Mouse (Mus musculus): ENCODE measurements around the gene Osbpl9.
A peak's percentile ranks its signal among the peaks of the same experiment; 100 is the strongest.

Gene Osbpl9

GRCm38 (mm10) chr4:109131256-109131872, 70.7 kb downstream of the Osbpl9 start:
- no peak for DNase-seq

DNA sequence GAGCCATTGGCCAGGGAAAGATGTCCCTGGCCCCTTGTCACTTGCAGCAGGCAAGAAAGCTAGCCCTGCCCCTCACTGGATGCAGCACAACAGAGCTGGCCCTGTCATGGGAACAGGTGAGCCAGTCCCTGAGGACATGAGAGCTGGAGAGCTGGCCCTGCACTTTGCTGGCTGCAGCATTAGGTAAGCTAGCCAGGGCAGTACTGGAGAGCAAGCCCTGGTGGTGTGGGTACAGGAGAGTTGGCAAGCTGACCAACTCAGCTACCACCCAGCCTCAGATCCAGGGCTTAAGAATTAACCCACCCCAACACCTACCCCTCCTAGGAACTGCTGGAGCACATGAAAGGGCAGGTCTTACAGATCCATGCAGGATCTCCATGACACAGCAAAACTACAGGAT, 73.1 kb downstream of the Osbpl9 start:
- no peak for DNase-seq

DNA sequence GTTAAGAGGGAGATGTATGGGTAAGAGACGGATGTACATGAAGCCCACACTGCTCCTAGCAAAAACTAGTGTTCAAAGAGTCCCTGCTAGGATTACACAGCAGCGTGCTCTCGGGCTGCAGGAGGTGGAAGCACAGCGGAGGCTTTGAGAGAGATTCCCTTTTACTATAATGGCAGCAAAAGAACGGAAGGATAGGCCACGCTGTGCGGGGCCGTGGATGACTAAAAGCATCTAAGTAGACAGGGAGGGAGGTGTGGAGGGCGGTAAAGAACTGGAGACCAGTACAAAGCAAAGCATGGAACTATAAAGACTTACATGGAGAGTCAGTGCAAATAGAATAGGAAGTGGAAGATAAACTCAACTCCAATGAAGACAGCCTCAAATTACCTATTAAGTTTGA, 74.1 kb downstream of the Osbpl9 start:
- DNase-seq = no peak

DNA sequence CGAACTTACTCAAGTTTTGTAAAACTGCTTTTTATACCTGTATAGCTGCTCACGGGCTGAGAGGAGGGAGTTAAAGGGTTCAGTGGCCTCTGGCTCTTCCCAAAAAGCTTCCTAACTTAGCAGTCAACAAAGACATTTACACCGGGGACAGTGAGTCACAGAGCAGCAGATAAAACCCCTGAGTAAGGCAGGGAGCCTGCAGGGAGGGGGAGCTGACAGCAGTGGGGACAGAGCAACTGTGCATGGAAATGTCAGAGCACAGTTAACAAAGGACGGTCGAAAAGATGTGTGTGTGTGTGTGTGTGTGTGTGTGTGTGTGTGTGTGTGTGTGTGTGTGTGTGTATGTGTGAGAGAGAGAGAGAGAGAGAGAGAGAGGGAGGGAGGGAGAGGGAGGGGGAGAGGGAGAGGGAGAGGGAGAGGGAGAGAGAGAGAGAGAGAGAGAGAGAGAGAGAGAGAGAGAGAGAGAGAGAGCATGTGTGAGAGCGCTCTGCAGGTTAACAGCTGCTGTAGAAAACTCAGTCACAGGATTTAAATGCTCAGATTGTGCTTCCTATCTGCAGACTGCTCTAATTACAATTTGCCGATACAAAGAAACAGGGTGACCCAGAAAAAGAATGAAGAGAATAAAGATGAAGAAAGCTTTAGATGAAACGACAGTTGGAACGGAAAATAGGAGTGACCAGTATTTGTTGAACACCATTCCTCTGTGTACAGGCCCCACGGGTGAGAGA, 75.1 kb downstream of the Osbpl9 start:
- no peak for DNase-seq

- no peak for DNase-seq
Observed at GRCm38 (mm10) chr4:109125746-109126425, 76.2 kb downstream of the Osbpl9 start.

DNA sequence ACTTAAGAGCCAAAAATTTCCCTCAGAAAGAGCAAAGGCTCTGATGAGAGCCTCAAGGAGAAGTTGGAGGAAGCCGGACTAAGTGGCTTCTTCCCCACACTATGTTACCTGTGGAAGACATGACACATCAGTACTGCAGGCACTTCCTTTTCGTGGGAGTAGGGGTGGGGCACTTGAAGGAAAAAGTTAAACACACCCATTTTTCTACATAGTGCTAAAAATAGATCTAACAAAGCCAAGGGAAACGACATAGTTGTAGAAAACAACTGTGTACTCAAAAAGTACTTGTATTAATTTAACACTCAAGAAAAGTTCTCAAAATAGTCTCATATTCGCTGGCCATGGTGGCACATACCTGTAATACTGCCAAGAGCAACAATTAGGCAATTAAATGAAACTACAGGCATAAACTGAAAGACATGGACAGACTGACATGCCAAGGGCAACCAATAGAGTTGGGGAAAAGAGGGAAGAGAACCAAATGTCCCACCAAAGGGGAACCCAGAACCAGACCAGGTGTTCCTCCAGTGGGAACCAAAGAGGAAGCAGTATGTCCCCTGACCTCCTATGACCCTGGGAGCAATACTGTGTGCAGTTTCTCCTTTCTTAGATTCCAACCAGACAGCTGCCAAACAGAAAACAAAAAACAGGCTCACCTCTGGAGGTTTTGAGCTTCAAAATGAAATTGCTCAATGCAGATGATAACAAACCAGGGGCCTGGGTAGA, 79.1 kb downstream of the Osbpl9 start:
- DNase-seq = no peak

GRCm38 (mm10) chr4:109120735-109121134, 81.3 kb downstream of the Osbpl9 start:
- no peak for DNase-seq

- no peak for DNase-seq
Observed at GRCm38 (mm10) chr4:109119641-109120125, 82.4 kb downstream of the Osbpl9 start.

- DNase-seq = no peak
Observed at GRCm38 (mm10) chr4:109118327-109118659, 83.8 kb downstream of the Osbpl9 start.

DNA sequence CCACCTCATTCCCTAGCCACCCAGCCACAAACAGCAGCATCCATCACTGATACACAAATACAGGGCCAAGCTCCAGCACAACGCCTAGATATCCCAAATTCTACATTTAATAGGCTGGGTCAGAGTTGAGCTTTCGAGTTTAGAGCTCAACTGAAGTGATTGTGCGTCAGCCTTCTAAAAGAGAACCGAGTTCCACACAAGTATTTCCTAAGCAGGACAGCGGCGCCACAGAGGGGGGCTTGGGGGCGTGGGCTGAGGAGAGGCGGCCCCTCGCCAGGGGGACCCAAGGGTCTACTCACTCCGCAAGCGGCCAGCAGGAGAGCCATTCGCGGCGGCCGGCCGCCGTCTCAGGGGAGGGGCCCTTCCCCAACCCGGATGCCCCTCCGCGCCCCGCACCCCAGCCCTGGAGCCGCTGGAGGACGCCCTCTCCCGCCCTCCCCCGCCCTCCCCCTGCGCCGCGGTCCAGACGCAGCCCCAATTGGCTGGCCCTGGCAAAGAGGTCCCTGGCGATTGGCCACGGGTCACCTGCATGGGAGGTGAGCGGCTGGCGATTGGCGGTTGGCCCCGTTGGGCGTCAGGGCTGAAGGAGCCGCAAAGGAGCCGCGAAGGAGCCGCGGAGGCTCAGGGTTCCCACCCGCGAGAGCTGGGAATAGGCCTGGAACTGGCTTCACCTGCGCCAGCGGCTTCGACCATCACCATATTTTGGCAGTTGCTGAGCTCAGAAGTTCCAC, 84.3 kb downstream of the Osbpl9 start:
- DNase-seq = peak; percentile 87 to 90

GRCm38 (mm10) chr4:109116938-109117337, 85.1 kb downstream of the Osbpl9 start:
- DNase-seq = no peak

DNA sequence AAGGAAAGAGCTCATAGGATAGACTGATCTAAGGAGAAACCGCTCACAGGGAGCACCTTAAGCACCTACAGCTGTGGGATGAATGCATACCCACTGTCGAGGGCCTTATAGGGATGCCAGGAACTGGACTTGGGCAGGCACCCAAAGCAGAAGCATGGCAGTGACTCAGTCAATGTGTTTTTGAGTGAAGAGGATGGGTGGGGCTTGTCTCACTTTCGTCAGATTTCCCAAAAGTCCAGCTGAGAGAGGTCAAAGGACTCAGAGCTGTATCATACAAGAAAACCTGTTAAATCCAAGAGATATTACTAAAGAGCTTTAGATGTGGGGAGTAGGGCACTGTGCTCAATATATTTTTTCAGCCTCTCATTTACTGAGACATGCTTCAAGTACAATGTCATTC, 85.6 kb downstream of the Osbpl9 start:
- DNase-seq = no peak

DNA sequence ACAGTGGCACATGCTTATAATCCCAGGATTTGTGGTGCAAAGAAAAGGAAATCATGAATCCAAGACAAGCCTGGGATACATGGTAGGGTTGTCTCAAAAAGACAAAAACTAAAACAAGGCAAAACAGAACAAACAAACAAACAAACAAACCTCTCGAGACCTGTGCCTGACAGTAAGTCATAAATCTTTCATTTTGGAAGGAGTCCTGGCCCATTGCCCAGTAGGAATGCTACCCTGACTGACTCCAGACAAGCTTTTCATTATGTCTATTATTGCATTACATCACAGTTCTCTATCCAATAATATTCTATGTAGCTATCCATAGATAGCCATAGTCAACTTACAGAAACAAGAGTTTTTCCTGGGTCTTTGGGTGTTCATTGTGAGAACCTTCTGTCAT, 86.3 kb downstream of the Osbpl9 start:
- no peak for DNase-seq

DNA sequence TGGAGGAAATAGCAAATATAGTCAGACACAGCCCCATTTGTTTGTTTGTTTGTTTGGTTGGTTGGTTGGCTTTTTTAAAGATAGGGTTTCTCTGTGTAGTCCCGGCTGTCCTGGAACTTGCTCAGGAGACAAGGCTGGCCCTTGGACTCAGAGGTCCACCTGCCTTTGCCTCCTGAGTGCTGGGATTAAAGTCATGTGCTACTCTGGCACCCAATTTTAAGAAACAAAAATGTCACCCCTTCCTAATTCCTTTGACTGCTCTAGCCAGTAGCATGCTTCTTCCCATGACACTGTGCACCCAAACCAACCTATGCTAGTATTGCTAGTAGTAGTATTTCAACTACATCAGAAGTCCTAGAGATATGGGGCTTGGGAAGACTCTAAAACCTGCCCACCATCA, 87.8 kb downstream of the Osbpl9 start:
- no peak for DNase-seq

DNA sequence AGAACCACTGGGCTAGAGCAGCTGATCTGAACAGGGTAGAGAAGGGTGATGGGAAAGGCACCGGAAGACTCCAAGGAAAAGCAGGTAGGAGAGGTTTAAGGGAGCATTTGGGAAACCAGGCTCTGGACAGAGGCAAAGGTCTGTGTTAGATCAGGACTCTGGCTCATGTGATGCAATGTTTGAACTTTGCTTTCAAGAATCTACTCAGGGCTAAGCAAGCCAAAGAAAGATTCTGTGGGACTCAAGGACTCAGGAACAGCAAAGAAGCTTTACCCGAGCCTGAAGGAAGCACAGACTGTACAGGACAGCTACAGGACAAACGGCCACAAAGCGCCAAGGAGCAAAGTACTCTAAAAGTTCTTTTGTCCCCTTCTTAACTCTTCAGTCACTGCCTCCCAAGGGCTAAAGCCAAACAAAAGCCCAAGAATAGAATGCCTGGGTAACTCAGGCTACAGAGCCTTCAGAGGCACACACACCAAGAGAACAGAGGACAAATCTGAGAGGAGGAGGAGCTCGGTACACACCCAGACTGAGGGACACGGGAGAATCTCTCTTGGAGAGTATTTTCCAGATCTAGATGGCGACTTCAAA, 89.1 kb downstream of the Osbpl9 start:
- no peak for DNase-seq

DNA sequence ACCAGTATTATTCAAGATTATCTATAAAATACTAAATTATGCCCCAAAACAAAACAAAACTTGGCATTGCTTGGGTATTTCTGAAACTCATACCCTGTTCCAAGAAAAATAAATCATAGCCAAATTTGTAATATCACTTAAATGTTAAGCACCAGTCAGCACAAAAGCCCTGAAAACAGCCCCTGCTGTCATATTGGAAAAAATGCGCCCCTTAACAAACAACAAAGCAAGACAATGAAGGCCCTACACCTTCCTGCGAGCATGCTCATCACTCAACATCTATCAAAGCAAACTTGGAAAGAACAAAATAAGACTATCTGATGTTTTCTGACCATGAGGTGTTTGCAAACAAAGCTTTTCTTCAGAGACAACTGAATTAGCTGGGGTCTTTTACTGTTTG, 91.1 kb downstream of the Osbpl9 start:
- DNase-seq = no peak

DNA sequence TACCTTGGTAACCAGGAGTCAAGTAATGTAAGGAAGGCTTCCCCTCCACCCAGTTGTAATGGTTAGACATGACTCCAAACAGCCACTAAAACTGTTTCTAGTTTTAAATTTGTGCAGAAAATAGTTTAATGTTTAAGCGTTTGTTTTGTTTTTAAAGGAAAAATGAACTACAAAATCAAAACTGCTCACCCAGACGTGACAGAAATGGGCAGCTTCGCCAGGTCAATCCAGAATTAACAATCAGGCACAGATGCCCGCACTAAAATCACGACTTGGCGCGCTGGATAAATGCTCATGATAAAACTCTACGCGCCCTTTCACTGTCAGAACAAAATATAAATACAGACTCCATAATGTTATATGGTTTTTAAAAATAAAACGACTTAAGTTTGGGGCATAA, 92.4 kb downstream of the Osbpl9 start:
- no peak for DNase-seq

DNA sequence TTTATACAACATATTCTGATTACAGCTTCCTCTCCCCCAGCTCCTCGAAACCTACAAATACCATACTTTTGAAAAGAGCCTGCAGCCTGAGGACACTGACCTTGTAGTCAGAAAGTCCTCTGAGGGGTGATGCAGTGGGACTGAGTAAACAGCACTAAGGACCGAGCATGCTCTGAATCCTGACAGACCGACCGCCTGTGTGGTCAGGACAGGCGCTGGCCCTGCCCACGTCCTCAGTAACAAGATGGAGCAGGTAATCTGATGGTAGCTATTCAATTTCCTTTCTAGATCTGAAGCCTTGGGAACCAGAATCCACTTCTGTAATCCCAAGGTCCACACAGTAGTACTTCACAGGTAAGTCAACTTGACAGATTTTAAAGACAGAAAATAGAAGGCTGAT, 93.1 kb downstream of the Osbpl9 start:
- DNase-seq = no peak

DNA sequence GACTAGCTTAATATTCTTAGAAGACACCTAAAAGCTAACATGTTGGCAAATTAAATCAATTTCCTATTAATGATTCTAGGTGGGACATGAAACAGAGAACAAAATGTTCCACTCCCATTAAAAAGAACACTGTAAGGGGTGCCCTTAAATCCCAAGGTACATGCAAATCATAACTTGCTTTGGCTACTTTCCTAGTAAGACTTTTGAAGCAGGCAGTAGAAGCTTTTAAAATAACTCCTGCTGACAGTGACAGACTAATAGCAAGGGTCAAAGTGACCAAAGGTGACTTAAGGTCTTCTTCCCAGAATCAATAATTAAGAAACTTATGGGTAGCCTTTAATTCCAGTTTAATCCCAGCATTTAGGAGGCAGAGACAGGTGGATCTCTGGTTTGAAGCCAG, 95.5 kb downstream of the Osbpl9 start:
- no peak for DNase-seq

DNA sequence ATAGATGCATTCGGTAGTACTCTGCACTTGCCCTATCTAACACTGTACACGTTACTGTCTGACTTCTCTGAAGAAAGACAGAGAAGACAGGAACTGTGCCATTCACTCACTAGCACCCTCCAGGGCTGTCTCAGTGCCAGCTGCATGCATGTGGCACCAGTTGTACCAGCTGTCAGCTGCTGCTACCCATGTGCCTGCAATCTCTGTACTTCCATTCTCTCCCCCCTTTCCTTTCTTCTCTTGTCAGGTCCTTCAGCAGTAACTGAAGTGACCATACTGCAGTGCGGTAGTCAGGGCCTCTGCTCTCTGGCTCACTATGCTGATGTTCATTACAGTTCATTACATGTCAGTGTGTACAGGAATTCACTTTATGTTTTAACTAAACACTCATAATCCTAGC, 96.0 kb downstream of the Osbpl9 start:
- no peak for DNase-seq

DNA sequence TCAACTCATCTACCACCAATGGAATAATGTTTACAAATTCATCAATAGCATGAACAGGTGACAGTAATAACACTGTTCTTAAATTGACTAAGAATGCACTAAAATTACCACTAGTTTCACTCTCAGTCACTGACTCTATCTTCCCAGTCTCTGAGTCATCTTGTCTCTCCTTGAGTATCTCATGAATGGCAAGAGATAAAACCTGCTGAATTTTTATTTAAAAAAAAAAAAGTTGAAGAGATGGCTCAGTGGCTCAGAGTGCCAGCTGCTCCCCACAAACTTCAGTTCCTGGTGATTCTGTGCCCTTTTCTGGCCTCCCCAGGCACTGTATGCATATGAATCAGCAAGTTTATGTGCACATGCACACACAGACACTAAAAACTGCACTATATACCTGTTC, 96.8 kb downstream of the Osbpl9 start:
- DNase-seq = no peak

- no peak for DNase-seq
Observed at GRCm38 (mm10) chr4:109103145-109103883, 98.8 kb downstream of the Osbpl9 start.

Data from thymus, adult 18-20 months (tissue).